Mouse (Mus musculus): ENCODE measurements at regions not wholly inside any gene's neighbourhood (a gene's known extent, or its start where the extent isn't known, plus 50 kb on each side); places are given as distances from the start of the nearest gene placed in this dataset.

DNA sequence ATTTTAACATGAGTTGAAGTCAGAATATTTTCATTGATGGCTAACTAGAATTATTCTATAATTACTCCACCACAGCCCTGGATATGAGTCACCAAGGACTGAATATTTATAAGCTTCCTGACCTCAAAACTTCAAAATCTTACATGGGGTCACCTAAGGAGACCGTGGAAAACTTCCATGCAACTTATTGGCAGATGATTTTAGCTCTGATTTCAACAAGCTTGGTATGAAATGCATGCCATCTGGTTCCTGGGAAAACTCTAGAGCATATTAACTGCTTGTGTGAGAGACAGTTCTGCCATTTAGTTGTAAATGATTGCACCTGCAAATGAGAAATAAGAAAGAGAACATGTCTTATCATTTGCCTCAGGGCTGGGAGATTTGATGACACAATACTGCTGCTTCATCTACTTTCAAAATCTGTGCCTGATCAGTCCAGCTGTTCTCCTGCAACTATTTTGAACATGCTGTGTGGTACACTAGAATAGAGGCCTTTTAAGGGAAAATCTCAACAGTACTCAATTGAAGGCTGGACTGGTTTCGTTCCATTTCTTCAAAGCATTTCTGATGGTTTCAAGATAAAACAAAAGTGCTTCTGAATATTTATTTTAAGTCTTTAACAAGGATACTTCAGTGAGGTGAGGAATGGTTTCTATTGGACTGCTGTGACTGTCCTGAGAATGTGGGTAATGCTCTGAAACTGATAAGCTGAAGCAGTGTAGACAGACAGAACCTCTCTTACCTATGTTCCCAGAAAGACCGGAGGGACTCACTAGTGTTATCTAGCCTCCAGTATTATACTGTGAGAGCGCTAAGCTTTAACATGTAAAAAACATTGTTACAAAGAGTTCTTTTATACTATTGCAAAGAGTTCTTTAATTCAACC lies 513.8 kb upstream of the Nr5a2 start:
- no peaks in the 10 kb centered on the region for H3K9me3 ChIP-seq (ENCODE audit: control insufficient read depth, insufficient read depth, low read depth, low read length)
- TF ChIP-seq ZNF384 (IDR thresholded peaks at IDR 0.05; ENCODE audit: low read depth, low read length): no peak
- no peak for TF ChIP-seq CHD2 (IDR thresholded peaks at IDR 0.05; ENCODE audit: low read depth, low read length)
- no peak for TF ChIP-seq HCFC1 (IDR thresholded peaks at IDR 0.05; ENCODE audit: borderline replicate concordance, insufficient read depth, low read length)
- no peak for TF ChIP-seq ZC3H11A (IDR thresholded peaks at IDR 0.05; ENCODE audit: borderline replicate concordance, low read depth, low read length)
- no peak for TF ChIP-seq MAFK (IDR thresholded peaks at IDR 0.05; ENCODE audit: insufficient read depth, low read depth, low read length)

DNA sequence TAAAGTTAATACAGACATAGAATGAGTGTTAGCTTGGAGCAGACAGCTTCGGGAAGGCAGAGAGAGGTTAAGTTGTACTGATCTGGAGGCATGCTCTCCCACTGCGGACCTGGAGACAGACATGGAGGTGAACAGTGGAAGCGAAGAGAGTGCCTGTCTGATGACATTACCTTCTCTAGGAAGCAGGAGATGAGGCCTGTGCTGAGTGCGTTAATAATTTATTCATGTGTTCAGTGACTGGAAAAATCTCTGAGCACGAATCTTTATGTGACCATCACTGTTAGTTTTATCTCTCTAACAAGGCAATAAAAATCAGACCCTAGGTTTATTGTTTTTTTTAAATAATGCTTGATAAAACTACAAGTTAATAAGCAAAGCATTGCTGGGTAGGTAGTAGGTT lies 504.7 kb upstream of the Nr5a2 start:
- Histone ChIP-seq H3K4me1 (ENCODE audit: control insufficient read depth in 2 of 2, insufficient read depth in 2 of 2, low read length in 2 of 2, poor library complexity in 1 of 2) (no peaks in the 10 kb centered on the region), H3K36me3 (ENCODE audit: control insufficient read depth, insufficient read depth, low read length, poor library complexity, severe bottlenecking) (no peaks in the 10 kb centered on the region), H3K4me3 (ENCODE audit: insufficient read depth in 1 of 2, low read depth in 1 of 2, low read length in 2 of 2, poor library complexity in 1 of 2, severe bottlenecking in 1 of 2) (no peak overlapping the region), H3K9me3 (ENCODE audit: control insufficient read depth, insufficient read depth, low read depth, low read length) (no peaks in the 10 kb centered on the region), H3K27ac (ENCODE audit: insufficient read depth, low read depth, low read length, poor library complexity, severe bottlenecking) (no peak overlapping the region), H3K9ac (ENCODE audit: insufficient read depth, low read depth, low read length, poor library complexity, severe bottlenecking) (no peak overlapping the region)
- no peak for DNase-seq (ENCODE audit: low read depth, low spot score)
- in situ Hi-C loops (cut with MboI; ENCODE audit: low sequenced_read_pairs in 2 of 2, unreplicated experiment in 2 of 2): no loop called here
- no peak for TF ChIP-seq HCFC1 (IDR thresholded peaks at IDR 0.05; ENCODE audit: borderline replicate concordance, insufficient read depth, low read length)
- no peak for TF ChIP-seq ZC3H11A (IDR thresholded peaks at IDR 0.05; ENCODE audit: borderline replicate concordance, low read depth, low read length)
- TF ChIP-seq MAFK (IDR thresholded peaks at IDR 0.05; ENCODE audit: insufficient read depth, low read depth, low read length): no peak
- TF ChIP-seq ZNF384 (IDR thresholded peaks at IDR 0.05; ENCODE audit: low read depth, low read length): no peak
- no peak for TF ChIP-seq CHD2 (IDR thresholded peaks at IDR 0.05; ENCODE audit: low read depth, low read length)

More for the DNA sequence above, 513.8 kb upstream of the Nr5a2 start:
- in situ Hi-C loops (cut with MboI; ENCODE audit: low sequenced_read_pairs in 2 of 2, unreplicated experiment in 2 of 2): no loop called here
- H3K9ac ChIP-seq (ENCODE audit: insufficient read depth, low read depth, low read length, poor library complexity, severe bottlenecking): no peak overlapping the region
- DNase-seq (ENCODE audit: low read depth, low spot score): no peak
- H3K4me1 ChIP-seq (ENCODE audit: control insufficient read depth in 2 of 2, insufficient read depth in 2 of 2, low read length in 2 of 2, poor library complexity in 1 of 2): no peaks in the 10 kb centered on the region
- no peaks in the 10 kb centered on the region for H3K36me3 ChIP-seq (ENCODE audit: control insufficient read depth, insufficient read depth, low read length, poor library complexity, severe bottlenecking)
- H3K27ac ChIP-seq (ENCODE audit: insufficient read depth, low read depth, low read length, poor library complexity, severe bottlenecking): no peak overlapping the region
- no peak overlapping the region for H3K4me3 ChIP-seq (ENCODE audit: insufficient read depth in 1 of 2, low read depth in 1 of 2, low read length in 2 of 2, poor library complexity in 1 of 2, severe bottlenecking in 1 of 2)

DNA sequence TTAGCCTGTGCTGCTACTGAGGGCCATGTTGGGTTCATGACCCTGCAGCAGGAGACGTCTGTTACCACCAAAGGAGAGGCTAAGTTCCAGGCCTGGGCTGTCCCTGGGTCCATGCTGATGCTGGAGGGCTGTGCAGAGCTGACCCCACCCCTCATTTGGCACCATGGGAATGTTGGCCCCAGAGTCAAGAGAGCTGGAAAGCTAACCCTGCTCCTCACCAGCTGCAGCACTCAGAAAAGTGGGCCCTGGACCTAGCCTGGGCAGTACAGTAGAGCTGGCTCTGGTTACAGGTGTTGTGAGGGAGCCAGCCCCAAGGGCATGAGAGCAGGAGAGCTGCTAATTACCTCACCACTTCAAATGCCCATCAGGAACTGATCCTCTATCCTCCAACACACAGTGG lies 500.9 kb upstream of the Nr5a2 start:
- no peaks in the 10 kb centered on the region for H3K36me3 ChIP-seq (ENCODE audit: control insufficient read depth, insufficient read depth, low read length, poor library complexity, severe bottlenecking)
- no peak overlapping the region for H3K27ac ChIP-seq (ENCODE audit: insufficient read depth, low read depth, low read length, poor library complexity, severe bottlenecking)
- in situ Hi-C loops (cut with MboI; ENCODE audit: low sequenced_read_pairs in 2 of 2, unreplicated experiment in 2 of 2): no loop called here
- no peaks in the 10 kb centered on the region for H3K9me3 ChIP-seq (ENCODE audit: control insufficient read depth, insufficient read depth, low read depth, low read length)
- H3K4me3 ChIP-seq (ENCODE audit: insufficient read depth in 1 of 2, low read depth in 1 of 2, low read length in 2 of 2, poor library complexity in 1 of 2, severe bottlenecking in 1 of 2): no peak overlapping the region
- no peaks in the 10 kb centered on the region for H3K4me1 ChIP-seq (ENCODE audit: control insufficient read depth in 2 of 2, insufficient read depth in 2 of 2, low read length in 2 of 2, poor library complexity in 1 of 2)
- DNase-seq (ENCODE audit: low read depth, low spot score): no peak
- TF ChIP-seq CHD2 (IDR thresholded peaks at IDR 0.05; ENCODE audit: low read depth, low read length) (no peak), MAFK (IDR thresholded peaks at IDR 0.05; ENCODE audit: insufficient read depth, low read depth, low read length) (no peak), ZC3H11A (IDR thresholded peaks at IDR 0.05; ENCODE audit: borderline replicate concordance, low read depth, low read length) (no peak), HCFC1 (IDR thresholded peaks at IDR 0.05; ENCODE audit: borderline replicate concordance, insufficient read depth, low read length) (no peak), ZNF384 (IDR thresholded peaks at IDR 0.05; ENCODE audit: low read depth, low read length) (no peak)
- H3K9ac ChIP-seq (ENCODE audit: insufficient read depth, low read depth, low read length, poor library complexity, severe bottlenecking): no peak overlapping the region

DNA sequence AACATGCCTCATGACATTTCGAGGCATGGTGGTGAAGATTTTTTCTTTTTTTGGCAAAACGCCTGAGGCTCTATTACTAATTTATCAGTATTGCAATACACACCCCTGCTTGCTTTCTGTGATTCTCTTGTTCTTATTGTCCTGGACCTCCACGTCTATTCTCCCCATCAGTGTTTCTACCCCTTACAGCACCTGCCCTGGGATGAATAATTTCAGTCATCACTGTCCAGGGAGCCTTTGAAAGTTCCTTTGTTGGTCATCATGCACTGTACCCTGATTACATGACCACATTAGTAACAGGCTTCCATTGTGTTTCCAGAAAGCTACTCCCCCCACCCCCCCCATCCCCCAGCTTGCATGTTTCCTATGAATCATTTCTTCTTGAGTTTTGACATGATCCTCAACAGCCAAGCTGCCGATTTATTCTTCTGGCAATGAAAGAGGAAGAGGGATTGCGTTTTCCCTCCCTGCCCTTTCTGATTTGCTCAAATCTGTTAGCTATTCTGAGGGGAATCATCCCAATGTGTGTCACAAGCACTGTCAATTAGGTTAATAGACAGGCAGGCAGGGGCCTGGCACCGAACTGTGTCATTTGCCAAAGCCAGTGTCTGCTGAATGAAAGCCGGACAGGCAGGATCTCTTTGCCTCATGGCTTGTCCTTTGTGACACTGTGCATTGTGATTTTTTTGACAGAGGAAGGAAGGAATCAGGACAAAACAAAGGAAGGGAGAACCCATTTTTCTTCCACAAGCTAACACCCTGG lies 493.4 kb upstream of the Nr5a2 start:
- in situ Hi-C loops (cut with MboI; ENCODE audit: low sequenced_read_pairs in 2 of 2, unreplicated experiment in 2 of 2): no loop called here
- Histone ChIP-seq H3K9ac (ENCODE audit: insufficient read depth, low read depth, low read length, poor library complexity, severe bottlenecking) (no peak overlapping the region), H3K9me3 (ENCODE audit: control insufficient read depth, insufficient read depth, low read depth, low read length) (no peaks in the 10 kb centered on the region), H3K27ac (ENCODE audit: insufficient read depth, low read depth, low read length, poor library complexity, severe bottlenecking) (no peak overlapping the region), H3K4me3 (ENCODE audit: insufficient read depth in 1 of 2, low read depth in 1 of 2, low read length in 2 of 2, poor library complexity in 1 of 2, severe bottlenecking in 1 of 2) (no peak overlapping the region), H3K36me3 (ENCODE audit: control insufficient read depth, insufficient read depth, low read length, poor library complexity, severe bottlenecking) (no peaks in the 10 kb centered on the region), H3K4me1 (ENCODE audit: control insufficient read depth in 2 of 2, insufficient read depth in 2 of 2, low read length in 2 of 2, poor library complexity in 1 of 2) (no peaks in the 10 kb centered on the region)
- TF ChIP-seq HCFC1 (IDR thresholded peaks at IDR 0.05; ENCODE audit: borderline replicate concordance, insufficient read depth, low read length): no peak
- TF ChIP-seq MAFK (IDR thresholded peaks at IDR 0.05; ENCODE audit: insufficient read depth, low read depth, low read length): no peak
- TF ChIP-seq ZNF384 (IDR thresholded peaks at IDR 0.05; ENCODE audit: low read depth, low read length): no peak
- no peak for TF ChIP-seq CHD2 (IDR thresholded peaks at IDR 0.05; ENCODE audit: low read depth, low read length)
- TF ChIP-seq ZC3H11A (IDR thresholded peaks at IDR 0.05; ENCODE audit: borderline replicate concordance, low read depth, low read length): no peak
- DNase-seq (ENCODE audit: low read depth, low spot score): no peak

Measured in ES-E14 (cell line).